Mouse (Mus musculus) kidney, embryonic 14.5 days (tissue): ENCODE results near the gene Zfp661. TPM values are rescaled to one million over a fixed set of nuclear protein-coding genes. Genes with fewer than 3 reads are reported as not detected.

Experiments used
- ATAC-seq: fragments of 200-750 bp; cut with Nextera tagmentation; 2 replicates; pipeline ENCODE4 v1.8.0; 2017; ENCODE audit warnings: moderate number of reproducible peaks, mild to moderate bottlenecking, moderate TSS enrichment, moderate library complexity; ENCODE audit not compliant: low FRiP score, low TSS enrichment
- H3K27ac ChIP-seq: fragments of 300-500 bp; sonication (generic); 2 replicates; pipeline ENCODE4 v1.5.1; 2014; ENCODE audit warnings: low read depth, mild to moderate bottlenecking, low read length, moderate library complexity, mixed read lengths
- H3K27me3 ChIP-seq: fragments of 300-500 bp; sonication (generic); 2 replicates; pipeline ENCODE4 v1.6.1; 2014; ENCODE audit warnings: mild to moderate bottlenecking, low read length; ENCODE audit not compliant: control insufficient read depth, insufficient read depth
- H3K36me3 ChIP-seq: fragments of 300-500 bp; sonication (generic); 2 replicates; pipeline ENCODE4 v1.6.1; 2014; ENCODE audit warnings: low read length, mixed read lengths; ENCODE audit not compliant: control insufficient read depth, insufficient read depth
- H3K4me1 ChIP-seq: fragments of 300-500 bp; sonication (generic); 2 replicates; pipeline ENCODE4 v1.6.1; 2014; ENCODE audit warnings: low read length, mixed read lengths; ENCODE audit not compliant: control insufficient read depth, insufficient read depth
- H3K4me2 ChIP-seq: fragments of 300-500 bp; sonication (generic); replicated peaks from 2 replicates; pipeline ENCODE4 v1.6.1; 2014; ENCODE audit warnings: low read depth, mild to moderate bottlenecking, low read length
- H3K4me3 ChIP-seq: fragments of 300-500 bp; sonication (generic); 2 replicates; pipeline ENCODE4 v1.5.1; 2014; ENCODE audit warnings: mild to moderate bottlenecking, low read length
- H3K9ac ChIP-seq: fragments of 300-500 bp; sonication (generic); 2 replicates; pipeline ENCODE4 v1.6.1; 2014; ENCODE audit warnings: low read depth, mild to moderate bottlenecking, low read length, moderate library complexity
- H3K9me3 ChIP-seq: fragments of 300-500 bp; sonication (generic); 2 replicates; pipeline ENCODE4 v1.6.1; 2016; ENCODE audit warnings: low read length; ENCODE audit not compliant: control insufficient read depth
- WGBS: fragments of 180-500 bp; shearing (Covaris S2); extraction: QIAGEN DNeasy Blood & Tissue Kit; methylation state at CpG from one replicate; pipeline ENCODE4 v1.1.7; 2014; 5-methylcytosine and 5-hydroxymethylcytosine counted together
- polyA plus RNA-seq: library from polyadenylated mRNA; unstranded; fragments of >200 nt; fragmentation: Nextera tagmentation; extraction: Ambion mirVana; gene quantifications from 2 replicates; pipeline ENCODE4 v1.2.1, GENCODE M21; 2014

Gene Zfp661
- polyA plus RNA-seq, 1 experiment from 2014 or later = 5.7 TPM

GRCm38 (mm10) chr2:127539494-127539893 lies 47.4 kb downstream of the Zfp661 start:
- Histone ChIP-seq H3K4me2 (no peak overlapping the region), H3K36me3 (no peaks in the 10 kb centered on the region), H3K9me3 (no peaks in the 10 kb centered on the region), H3K9ac (no peak overlapping the region), H3K27me3 (peaks cover 49% of the 10 kb centered on the region), H3K27ac (no peak overlapping the region), H3K4me3 (no peak overlapping the region), H3K4me1 (0 out of 2 replicates have a peak, but pooled peaks cover 5% of the 10 kb centered on the region)
- ATAC-seq = no peak
- 24% methylated on average over 4 of the region's 4 CpGs for WGBS

- peaks cover 41% of the 10 kb centered on the region for H3K27me3 ChIP-seq
Measured at GRCm38 (mm10) chr2:127537548-127537947, 49.3 kb downstream of the Zfp661 start.

GRCm38 (mm10) chr2:127535363-127535762 lies 51.5 kb downstream of the Zfp661 start:
- Histone ChIP-seq H3K4me3 (no peak overlapping the region), H3K4me2 (no peak overlapping the region), H3K9me3 (no peaks in the 10 kb centered on the region), H3K27me3 (peaks cover 20% of the 10 kb centered on the region), H3K27ac (no peak overlapping the region), H3K9ac (no peak overlapping the region), H3K4me1 (no peaks in the 10 kb centered on the region), H3K36me3 (no peaks in the 10 kb centered on the region)
- WGBS = 86% methylated on average over 9 of the region's 9 CpGs
- no peak for ATAC-seq

More at GRCm38 (mm10) chr2:127537548-127537947, 49.3 kb downstream of the Zfp661 start:
- Histone ChIP-seq H3K36me3 (no peaks in the 10 kb centered on the region), H3K9ac (no peak overlapping the region), H3K4me2 (no peak overlapping the region), H3K27ac (no peak overlapping the region), H3K9me3 (no peaks in the 10 kb centered on the region), H3K4me1 (0 out of 2 replicates have a peak, but pooled peaks cover 5% of the 10 kb centered on the region), H3K4me3 (no peak overlapping the region)
- WGBS = 59% methylated on average over 3 of the region's 3 CpGs
- ATAC-seq = no peak

- WGBS = 9% methylated on average over 9 of the region's 9 CpGs
- Histone ChIP-seq H3K9ac (no peak overlapping the region), H3K27ac (no peak overlapping the region), H3K9me3 (no peaks in the 10 kb centered on the region), H3K4me2 (no peak overlapping the region), H3K4me3 (no peak overlapping the region), H3K27me3 (no peaks in the 10 kb centered on the region), H3K36me3 (no peaks in the 10 kb centered on the region), H3K4me1 (no peaks in the 10 kb centered on the region)
- ATAC-seq = no peak; the same call in 1 of the 2 replicates
Measured at GRCm38 (mm10) chr2:127532379-127532778, 54.5 kb downstream of the Zfp661 start.

- no peaks in the 10 kb centered on the region for H3K4me1 ChIP-seq
- H3K9ac ChIP-seq = no peak overlapping the region
- H3K27me3 ChIP-seq = no peaks in the 10 kb centered on the region
- WGBS = 88% methylated on average over 2 of the region's 2 CpGs
- no peak overlapping the region for H3K4me3 ChIP-seq
- no peaks in the 10 kb centered on the region for H3K36me3 ChIP-seq
- no peaks in the 10 kb centered on the region for H3K9me3 ChIP-seq
- H3K27ac ChIP-seq = no peak overlapping the region
- ATAC-seq = no peak
- no peak overlapping the region for H3K4me2 ChIP-seq
Measured at GRCm38 (mm10) chr2:127531592-127531991, 55.3 kb downstream of the Zfp661 start.

- Histone ChIP-seq H3K27me3 (no peaks in the 10 kb centered on the region), H3K4me2 (no peak overlapping the region), H3K4me1 (no peaks in the 10 kb centered on the region), H3K36me3 (no peaks in the 10 kb centered on the region), H3K9me3 (no peaks in the 10 kb centered on the region), H3K27ac (no peak overlapping the region), H3K9ac (no peak overlapping the region), H3K4me3 (no peak overlapping the region)
- WGBS = 73% methylated on average over 3 of the region's 3 CpGs
- no peak for ATAC-seq
Measured at GRCm38 (mm10) chr2:127530418-127530817, 56.5 kb downstream of the Zfp661 start.

GRCm38 (mm10) chr2:127525004-127525775 lies 61.7 kb downstream of the Zfp661 start:
- WGBS = 85% methylated on average over 3 of the region's 3 CpGs
- ATAC-seq = no peak
- no peak overlapping the region for H3K27ac ChIP-seq
- H3K4me1 ChIP-seq = peaks cover 7% of the 10 kb centered on the region; the same call in 1 of the 2 replicates
- H3K4me3 ChIP-seq = no peak overlapping the region
- H3K36me3 ChIP-seq = no peaks in the 10 kb centered on the region
- no peak overlapping the region for H3K9ac ChIP-seq
- H3K9me3 ChIP-seq = no peaks in the 10 kb centered on the region
- H3K27me3 ChIP-seq = no peaks in the 10 kb centered on the region
- no peak overlapping the region for H3K4me2 ChIP-seq

Other genes starting within 250 kb of the Zfp661 start
- not detected in 2 replicates for gene Astl, start 248.5 kb downstream of the Zfp661 start, polyA plus RNA-seq
- 0.69 and 1.8 TPM in 2 replicates for gene Adra2b, start 223.9 kb downstream of the Zfp661 start, polyA plus RNA-seq
- gene Gpat2, start 161.9 kb downstream of the Zfp661 start, polyA plus RNA-seq = 0.15 TPM in 1 of 2 replicates, not detected in the other
- gene Fahd2a, start 142.5 kb downstream of the Zfp661 start, polyA plus RNA-seq = 29.5 and 29.7 TPM in 2 replicates
- 4.0 and 4.9 TPM in 2 replicates for gene Kcnip3, start 65.0 kb downstream of the Zfp661 start, polyA plus RNA-seq
- gene Prom2, start 45.6 kb downstream of the Zfp661 start, polyA plus RNA-seq = 1.4 and 1.9 TPM in 2 replicates
- gene Mrps5, start 128 bp upstream of the Zfp661 start, polyA plus RNA-seq = 142 and 146 TPM in 2 replicates
- gene Mal, start 69.6 kb upstream of the Zfp661 start, polyA plus RNA-seq = 21.4 and 33.2 TPM in 2 replicates
- 1.2 and 2.3 TPM in 2 replicates for gene Mall, start 142.8 kb upstream of the Zfp661 start, polyA plus RNA-seq
- 29.1 and 32.0 TPM in 2 replicates for gene Nphp1, start 201.8 kb upstream of the Zfp661 start, polyA plus RNA-seq
- gene Mtln, start 205.4 kb upstream of the Zfp661 start, polyA plus RNA-seq = 37.6 and 47.7 TPM in 2 replicates
- gene Bub1, start 244.8 kb upstream of the Zfp661 start, polyA plus RNA-seq = 35.9 and 38.8 TPM in 2 replicates